Mouse (Mus musculus) forebrain, embryonic 16.5 days (tissue): ENCODE results near the gene D930020B18Rik. TPM values are rescaled to one million over a fixed set of nuclear protein-coding genes. Genes with fewer than 3 reads are reported as not detected.

Experiments used
- ATAC-seq: fragments of 200-750 bp; cut with Nextera tagmentation; 2 replicates; pipeline ENCODE4 v1.8.0; 2017; ENCODE audit warnings: mild to moderate bottlenecking, moderate library complexity
- H3K27ac ChIP-seq: fragments of 300-500 bp; sonication (generic); 2 replicates; pipeline ENCODE4 v1.5.1; 2014; ENCODE audit warnings: low read length, control low read depth
- H3K27me3 ChIP-seq: fragments of 300-500 bp; sonication (generic); replicated peaks from 2 replicates; pipeline ENCODE4 v1.6.1; 2014; ENCODE audit warnings: low read length; ENCODE audit not compliant: control insufficient read depth, insufficient read depth
- H3K36me3 ChIP-seq: fragments of 300-500 bp; sonication (generic); 2 replicates; pipeline ENCODE4 v1.6.1; 2014; ENCODE audit not compliant: control insufficient read depth, insufficient read depth
- H3K4me1 ChIP-seq: fragments of 300-500 bp; sonication (generic); replicated peaks from 2 replicates; pipeline ENCODE4 v1.6.1; 2014; ENCODE audit warnings: low read length; ENCODE audit not compliant: control insufficient read depth, insufficient read depth
- H3K4me2 ChIP-seq: fragments of 300-500 bp; sonication (generic); 2 replicates; pipeline ENCODE4 v1.6.1; 2014; ENCODE audit warnings: mild to moderate bottlenecking, low read length, control low read depth
- H3K4me3 ChIP-seq: fragments of 300-500 bp; sonication (generic); replicated peaks from 2 replicates; pipeline ENCODE4 v1.5.1; 2014; ENCODE audit warnings: mild to moderate bottlenecking, low read length, control low read depth
- H3K9ac ChIP-seq: fragments of 300-500 bp; sonication (generic); replicated peaks from 2 replicates; pipeline ENCODE4 v1.6.1; 2014; ENCODE audit warnings: low read depth, low read length, control low read depth
- H3K9me3 ChIP-seq: fragments of 300-500 bp; sonication (generic); 2 replicates; pipeline ENCODE4 v1.6.1; 2016; ENCODE audit warnings: low read length; ENCODE audit not compliant: control insufficient read depth
- WGBS: fragments of 180-500 bp; shearing (Covaris S2); extraction: QIAGEN DNeasy Blood & Tissue Kit; methylation state at CpG from one replicate; pipeline ENCODE4 v1.1.7; 2014; 5-methylcytosine and 5-hydroxymethylcytosine counted together
- polyA plus RNA-seq: library from polyadenylated mRNA; unstranded; fragments of >200 nt; fragmentation: Nextera tagmentation; extraction: Ambion mirVana; gene quantifications from 2 replicates; pipeline ENCODE4 v1.2.1, GENCODE M21; 2015

Gene D930020B18Rik
- polyA plus RNA-seq, 1 experiment from 2014 or later, result 0.27 TPM

GRCm38 (mm10) chr10:121718896-121719585 lies 77.7 kb downstream of the D930020B18Rik start:
- no peaks in the 10 kb centered on the region for H3K36me3 ChIP-seq
- no peaks in the 10 kb centered on the region for H3K4me1 ChIP-seq
- no peak overlapping the region for H3K9ac ChIP-seq
- H3K27ac ChIP-seq, result no peak overlapping the region
- H3K4me2 ChIP-seq, result no peak overlapping the region
- no peak overlapping the region for H3K4me3 ChIP-seq
- H3K9me3 ChIP-seq, result no peaks in the 10 kb centered on the region; the same call in 1 of the 2 replicates
- no peaks in the 10 kb centered on the region for H3K27me3 ChIP-seq
- no peak for ATAC-seq
- WGBS, result 93% methylated on average over 18 of the region's 18 CpGs

- no peak for ATAC-seq
- no peak overlapping the region for H3K4me3 ChIP-seq
- WGBS, result 95% methylated on average over 13 of the region's 13 CpGs
- no peaks in the 10 kb centered on the region for H3K36me3 ChIP-seq
- no peak overlapping the region for H3K9ac ChIP-seq
- H3K27ac ChIP-seq, result no peak overlapping the region
- H3K4me2 ChIP-seq, result no peak overlapping the region
- no peaks in the 10 kb centered on the region for H3K27me3 ChIP-seq
- H3K9me3 ChIP-seq, result no peaks in the 10 kb centered on the region; the same call in 1 of the 2 replicates
- no peaks in the 10 kb centered on the region for H3K4me1 ChIP-seq
Observed at GRCm38 (mm10) chr10:121720701-121721100, 79.3 kb downstream of the D930020B18Rik start.

- no peak for ATAC-seq
- Histone ChIP-seq H3K36me3 (no peaks in the 10 kb centered on the region), H3K9me3 (no peaks in the 10 kb centered on the region)
Observed at GRCm38 (mm10) chr10:121726505-121726904, 85.1 kb downstream of the D930020B18Rik start.

GRCm38 (mm10) chr10:121727151-121727550 lies 85.8 kb downstream of the D930020B18Rik start:
- Histone ChIP-seq H3K27ac (no peak overlapping the region), H3K9ac (no peak overlapping the region), H3K36me3 (no peaks in the 10 kb centered on the region), H3K4me2 (no peak overlapping the region), H3K27me3 (no peaks in the 10 kb centered on the region), H3K4me1 (no peaks in the 10 kb centered on the region), H3K4me3 (no peak overlapping the region), H3K9me3 (no peaks in the 10 kb centered on the region)
- no peak for ATAC-seq
- WGBS, result 81% methylated on average over 4 of the region's 4 CpGs

More at GRCm38 (mm10) chr10:121726505-121726904, 85.1 kb downstream of the D930020B18Rik start:
- no peak overlapping the region for H3K9ac ChIP-seq
- no peak overlapping the region for H3K27ac ChIP-seq
- H3K4me2 ChIP-seq, result no peak overlapping the region
- H3K27me3 ChIP-seq, result no peaks in the 10 kb centered on the region
- WGBS, result 63% methylated on average over 4 of the region's 4 CpGs
- no peak overlapping the region for H3K4me3 ChIP-seq
- no peaks in the 10 kb centered on the region for H3K4me1 ChIP-seq

GRCm38 (mm10) chr10:121728226-121728625 lies 86.8 kb downstream of the D930020B18Rik start:
- H3K9me3 ChIP-seq, result no peaks in the 10 kb centered on the region

GRCm38 (mm10) chr10:121731048-121731725 lies 89.8 kb downstream of the D930020B18Rik start:
- Histone ChIP-seq H3K36me3 (no peaks in the 10 kb centered on the region), H3K4me1 (no peaks in the 10 kb centered on the region), H3K4me3 (no peak overlapping the region), H3K4me2 (no peak overlapping the region), H3K27me3 (no peaks in the 10 kb centered on the region), H3K9ac (no peak overlapping the region), H3K27ac (no peak overlapping the region), H3K9me3 (no peaks in the 10 kb centered on the region)
- ATAC-seq, result no peak
- 94% methylated on average over 8 of the region's 8 CpGs for WGBS

More at GRCm38 (mm10) chr10:121728226-121728625, 86.8 kb downstream of the D930020B18Rik start:
- Histone ChIP-seq H3K4me1 (no peaks in the 10 kb centered on the region), H3K27ac (no peak overlapping the region), H3K4me3 (no peak overlapping the region), H3K9ac (no peak overlapping the region), H3K36me3 (no peaks in the 10 kb centered on the region), H3K4me2 (no peak overlapping the region), H3K27me3 (no peaks in the 10 kb centered on the region)
- WGBS, result 95% methylated on average over 4 of the region's 4 CpGs
- no peak for ATAC-seq

- no peak overlapping the region for H3K27ac ChIP-seq
- no peak overlapping the region for H3K4me2 ChIP-seq
- H3K27me3 ChIP-seq, result no peaks in the 10 kb centered on the region
- H3K4me3 ChIP-seq, result no peak overlapping the region
- H3K9ac ChIP-seq, result no peak overlapping the region
- no peak for ATAC-seq
- H3K9me3 ChIP-seq, result no peaks in the 10 kb centered on the region
- no peaks in the 10 kb centered on the region for H3K36me3 ChIP-seq
- 86% methylated on average over 9 of the region's 9 CpGs for WGBS
- H3K4me1 ChIP-seq, result no peaks in the 10 kb centered on the region
Observed at GRCm38 (mm10) chr10:121732542-121732941, 91.2 kb downstream of the D930020B18Rik start.

- Histone ChIP-seq H3K27me3 (no peaks in the 10 kb centered on the region), H3K9ac (no peak overlapping the region), H3K4me1 (peaks cover 8% of the 10 kb centered on the region), H3K4me3 (no peak overlapping the region), H3K4me2 (no peak overlapping the region), H3K9me3 (no peaks in the 10 kb centered on the region), H3K27ac (no peak overlapping the region), H3K36me3 (no peaks in the 10 kb centered on the region)
- WGBS, result 89% methylated on average over 3 of the region's 3 CpGs
- no peak for ATAC-seq
Observed at GRCm38 (mm10) chr10:121737256-121737655, 95.9 kb downstream of the D930020B18Rik start.

- H3K27ac ChIP-seq, result peak within 1 kb of the TSS; percentile 41
- H3K27me3 ChIP-seq, result no peaks in the 10 kb centered on the region
- no peaks in the 10 kb centered on the region for H3K9me3 ChIP-seq
- H3K36me3 ChIP-seq, result no peaks in the 10 kb centered on the region
- H3K4me2 ChIP-seq, result peak within 1 kb of the TSS; percentile 88
- WGBS, result under 1% methylated on average over 66 of the region's 68 CpGs
- peak within 1 kb of the TSS; percentile 81 for H3K4me3 ChIP-seq
- ATAC-seq, result peak; percentile 91
- H3K9ac ChIP-seq, result peak within 1 kb of the TSS; percentile 72
- H3K4me1 ChIP-seq, result peaks cover 8% of the 10 kb centered on the region
Observed at GRCm38 (mm10) chr10:121739548-121740505, 98.4 kb downstream of the D930020B18Rik start, which contains the start of gene BC048403. TSS of gene BC048403 (plus strand) at chr10:121739937.
